Mouse (Mus musculus): ENCODE data around the gene Gli2. TPM values are rescaled to one million over a fixed set of nuclear protein-coding genes. Genes with fewer than 3 reads are reported as not detected.

Gli2 gene
- polyA plus RNA-seq, 1 experiment from 2014 or later, result 6.5 TPM

DNA sequence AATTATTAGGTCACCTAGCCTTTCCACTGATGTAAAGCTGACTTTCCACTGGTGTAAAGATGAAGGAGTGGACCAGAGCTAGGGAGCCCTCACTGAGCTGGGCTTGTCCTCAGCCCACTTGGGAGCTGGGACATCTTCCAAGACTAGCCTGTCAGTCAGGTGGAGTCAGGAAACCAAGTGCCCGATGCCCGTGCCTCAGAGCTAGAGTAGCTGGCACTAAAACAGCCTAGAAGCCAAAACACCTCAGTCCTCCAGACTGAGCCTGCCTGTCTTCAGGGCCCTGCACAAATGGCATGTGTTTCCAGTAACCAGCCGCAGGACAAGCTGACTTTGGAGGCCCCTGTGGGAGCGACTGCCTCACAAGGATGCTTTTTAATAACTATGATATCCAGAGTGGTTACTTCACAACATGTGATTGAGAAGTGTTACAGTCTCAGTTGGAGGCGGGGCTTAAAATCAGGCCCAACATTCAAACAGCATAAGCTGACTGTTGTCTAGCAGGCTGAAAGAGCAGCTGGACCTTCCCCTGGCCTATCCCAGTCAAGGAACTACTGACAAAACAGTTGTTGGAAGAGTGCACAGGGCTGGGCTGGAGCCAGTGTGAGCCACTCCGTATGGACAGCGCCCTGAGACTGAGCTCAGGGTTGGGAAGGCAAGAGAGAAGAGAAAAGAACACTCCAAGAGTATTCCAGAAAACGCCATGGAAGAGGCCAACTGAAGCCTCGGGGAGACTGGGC is 158.2 kb downstream of the Gli2 start:
- H3K9ac ChIP-seq (replicated peaks; ENCODE audit: low read length), result no peak overlapping the region
- H3K27ac ChIP-seq (ENCODE audit: low read length), result no peak overlapping the region
- peaks cover 4% of the 10 kb centered on the region for H3K4me1 ChIP-seq (ENCODE audit: insufficient read depth, low read length)
- no peaks in the 10 kb centered on the region for H3K27me3 ChIP-seq (ENCODE audit: insufficient read depth, low read length)
- WGBS, result 79% methylated on average over 9 of the region's 9 CpGs
- H3K36me3 ChIP-seq (ENCODE audit: insufficient read depth, low read length), result no peaks in the 10 kb centered on the region
- H3K9me3 ChIP-seq (ENCODE audit: low read length), result no peaks in the 10 kb centered on the region
- H3K4me2 ChIP-seq (replicated peaks; ENCODE audit: low read depth, low read length), result no peak overlapping the region
- no peak for ATAC-seq (ENCODE audit: low FRiP score, low TSS enrichment)
- H3K4me3 ChIP-seq (ENCODE audit: low read length), result no peak overlapping the region

DNA sequence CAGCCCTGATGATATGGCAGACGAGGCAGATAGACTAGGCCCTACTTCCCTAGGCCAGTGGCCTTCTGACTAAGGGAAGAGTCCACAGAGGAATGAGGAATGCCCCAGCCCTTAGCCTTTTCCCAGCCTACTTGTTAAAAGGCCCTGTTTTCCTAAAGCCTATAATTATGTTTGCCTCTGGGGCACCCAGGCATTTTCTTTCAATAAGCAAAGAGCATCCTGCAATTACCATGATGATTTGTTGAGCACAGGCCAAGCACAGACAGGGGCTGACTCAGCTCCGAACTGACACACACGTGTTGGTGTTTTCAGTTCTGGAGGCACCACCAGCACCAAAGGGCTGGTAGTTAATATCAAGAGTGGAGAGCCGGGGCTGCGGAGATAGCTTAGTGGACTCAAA is 162.0 kb downstream of the Gli2 start:
- H3K9ac ChIP-seq (replicated peaks; ENCODE audit: low read length), result no peak overlapping the region
- H3K27me3 ChIP-seq (ENCODE audit: insufficient read depth, low read length), result no peaks in the 10 kb centered on the region
- H3K9me3 ChIP-seq (ENCODE audit: low read length), result no peaks in the 10 kb centered on the region
- H3K4me2 ChIP-seq (replicated peaks; ENCODE audit: low read depth, low read length), result no peak overlapping the region
- no peaks in the 10 kb centered on the region for H3K36me3 ChIP-seq (ENCODE audit: insufficient read depth, low read length)
- H3K27ac ChIP-seq (ENCODE audit: low read length), result no peak overlapping the region
- peaks cover 7% of the 10 kb centered on the region for H3K4me1 ChIP-seq (ENCODE audit: insufficient read depth, low read length)
- ATAC-seq (ENCODE audit: low FRiP score, low TSS enrichment), result no peak
- H3K4me3 ChIP-seq (ENCODE audit: low read length), result no peak overlapping the region
- WGBS, result 66% methylated on average over 5 of the region's 5 CpGs

DNA sequence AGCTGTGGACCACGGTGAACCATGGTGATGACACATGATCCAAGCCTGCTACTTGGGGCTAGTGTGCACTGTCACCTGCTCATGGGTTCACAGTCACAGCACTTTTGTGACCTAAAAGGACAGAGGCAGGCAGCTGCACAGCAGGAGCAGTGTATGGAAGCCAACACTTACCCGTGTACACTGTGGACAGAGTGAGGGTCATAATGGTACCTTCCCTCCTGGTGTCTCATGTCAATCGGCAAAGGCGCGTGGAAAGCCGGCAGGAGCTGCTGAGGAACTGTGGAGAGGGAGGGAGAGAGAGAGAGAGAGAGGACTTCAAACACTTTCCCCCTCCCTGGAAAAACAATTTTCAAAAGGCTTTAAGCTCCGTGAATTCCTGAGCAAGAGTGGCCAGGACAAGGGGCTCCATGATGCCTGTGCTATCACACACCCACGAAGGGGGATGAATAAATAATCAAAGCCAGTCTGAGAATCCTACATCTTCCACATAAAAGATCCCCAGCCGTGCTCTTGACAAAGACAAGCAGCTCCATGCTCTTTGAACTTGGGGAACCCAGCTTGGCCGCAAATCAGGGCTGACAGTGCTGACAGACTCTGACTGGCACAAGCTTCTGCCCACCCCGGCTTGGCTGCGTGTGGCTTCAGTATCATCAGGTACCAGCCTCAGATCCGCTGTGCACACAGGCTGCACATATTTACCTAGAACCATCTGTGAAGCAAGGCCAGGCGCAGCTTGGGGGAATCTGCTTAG is 163.1 kb downstream of the Gli2 start:
- H3K27me3 ChIP-seq (ENCODE audit: insufficient read depth, low read length), result no peaks in the 10 kb centered on the region
- H3K9ac ChIP-seq (replicated peaks; ENCODE audit: low read length), result no peak overlapping the region
- 45% methylated on average over 14 of the region's 14 CpGs for WGBS
- H3K27ac ChIP-seq (ENCODE audit: low read length), result no peak overlapping the region
- no peaks in the 10 kb centered on the region for H3K9me3 ChIP-seq (ENCODE audit: low read length)
- ATAC-seq (ENCODE audit: low FRiP score, low TSS enrichment), result 0 out of 2 replicates have a peak, but pooled peaks have one; percentile 10
- H3K36me3 ChIP-seq (ENCODE audit: insufficient read depth, low read length), result no peaks in the 10 kb centered on the region
- H3K4me2 ChIP-seq (replicated peaks; ENCODE audit: low read depth, low read length), result no peak overlapping the region
- no peak overlapping the region for H3K4me3 ChIP-seq (ENCODE audit: low read length)
- H3K4me1 ChIP-seq (ENCODE audit: insufficient read depth, low read length), result peaks cover 7% of the 10 kb centered on the region

DNA sequence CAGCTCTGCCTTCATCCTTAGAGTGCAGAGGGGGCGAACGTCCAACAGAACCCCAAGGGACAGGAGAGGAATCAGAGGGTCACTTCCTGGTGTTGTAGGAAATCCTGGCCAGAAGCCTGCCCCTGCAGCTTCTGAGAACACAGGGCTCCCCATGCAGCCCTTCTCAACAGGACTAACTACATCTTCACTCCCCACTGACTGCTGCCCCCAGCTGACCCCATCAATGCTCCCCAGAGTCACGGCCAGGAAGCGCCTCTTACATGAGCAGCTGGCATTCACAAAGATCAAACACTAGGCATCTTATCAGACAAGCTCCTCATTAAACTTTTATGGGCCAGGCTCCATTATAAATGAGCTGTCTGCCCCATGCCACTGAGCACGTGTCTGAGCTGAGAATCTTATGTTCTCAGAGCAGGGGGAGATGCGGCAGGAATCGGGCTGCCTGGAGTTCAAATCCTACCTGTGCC is 172.6 kb downstream of the Gli2 start:
- Histone ChIP-seq H3K4me2 (replicated peaks; ENCODE audit: low read depth, low read length) (no peak overlapping the region), H3K27me3 (ENCODE audit: insufficient read depth, low read length) (0 out of 2 replicates have a peak, but pooled peaks cover 3% of the 10 kb centered on the region), H3K4me3 (ENCODE audit: low read length) (no peak overlapping the region), H3K4me1 (ENCODE audit: insufficient read depth, low read length) (peaks cover 25% of the 10 kb centered on the region), H3K9ac (replicated peaks; ENCODE audit: low read length) (no peak overlapping the region), H3K27ac (ENCODE audit: low read length) (no peak overlapping the region), H3K36me3 (ENCODE audit: insufficient read depth, low read length) (no peaks in the 10 kb centered on the region), H3K9me3 (ENCODE audit: low read length) (no peaks in the 10 kb centered on the region)
- 17% methylated on average over 7 of the region's 7 CpGs for WGBS
- peak; percentile 58; the same call in 1 of the 2 replicates for ATAC-seq (ENCODE audit: low FRiP score, low TSS enrichment)

DNA sequence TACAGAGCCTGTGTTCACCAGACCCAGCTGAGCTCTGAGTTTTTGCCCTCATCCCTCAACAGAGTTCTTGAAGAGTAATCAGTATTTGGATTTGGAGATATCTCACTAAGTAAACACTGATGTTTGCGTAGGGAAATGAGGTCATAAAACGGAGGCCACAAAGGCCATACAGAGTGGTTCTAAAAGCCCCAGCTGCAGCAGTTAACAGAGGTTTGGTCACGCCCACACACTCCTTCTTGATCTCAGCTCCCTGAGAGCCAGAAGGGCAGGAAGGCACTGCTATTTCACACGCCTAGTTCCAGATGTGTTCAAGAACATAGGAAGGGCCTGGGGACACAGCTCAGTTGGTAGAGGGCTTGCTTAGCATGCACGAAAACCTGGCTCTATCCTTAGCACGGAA is 175.1 kb downstream of the Gli2 start:
- Histone ChIP-seq H3K4me3 (ENCODE audit: low read length) (no peak overlapping the region), H3K27me3 (ENCODE audit: insufficient read depth, low read length) (0 out of 2 replicates have a peak, but pooled peaks cover 3% of the 10 kb centered on the region), H3K27ac (ENCODE audit: low read length) (no peak overlapping the region), H3K9ac (replicated peaks; ENCODE audit: low read length) (no peak overlapping the region), H3K9me3 (ENCODE audit: low read length) (no peaks in the 10 kb centered on the region), H3K4me1 (ENCODE audit: insufficient read depth, low read length) (peaks cover 25% of the 10 kb centered on the region), H3K4me2 (replicated peaks; ENCODE audit: low read depth, low read length) (no peak overlapping the region), H3K36me3 (ENCODE audit: insufficient read depth, low read length) (no peaks in the 10 kb centered on the region)
- peak; percentile 76 for ATAC-seq (ENCODE audit: low FRiP score, low TSS enrichment)
- 29% methylated on average over 6 of the region's 6 CpGs for WGBS

DNA sequence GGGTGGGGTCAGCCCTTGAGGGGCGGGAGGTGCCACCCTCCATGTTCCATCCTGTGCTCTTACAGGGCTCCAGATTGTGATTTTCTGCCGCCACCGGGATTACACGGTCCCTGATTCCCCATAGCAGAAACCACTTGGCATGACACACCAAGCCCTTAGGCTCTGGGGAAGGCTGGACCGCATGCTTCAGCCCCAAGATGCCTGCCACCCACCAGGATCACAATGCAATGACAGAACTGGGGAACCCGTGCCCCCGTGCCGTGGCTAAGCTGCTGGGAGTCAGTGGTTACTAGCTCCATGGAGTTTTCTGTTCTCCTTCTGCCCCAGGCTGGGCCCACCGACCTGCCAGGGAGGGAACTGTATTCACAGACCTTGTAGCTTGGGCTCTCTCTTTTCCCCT is 178.2 kb downstream of the Gli2 start:
- H3K36me3 ChIP-seq (ENCODE audit: insufficient read depth, low read length), result no peaks in the 10 kb centered on the region
- no peak overlapping the region for H3K27ac ChIP-seq (ENCODE audit: low read length)
- peaks cover 18% of the 10 kb centered on the region for H3K4me1 ChIP-seq (ENCODE audit: insufficient read depth, low read length)
- H3K27me3 ChIP-seq (ENCODE audit: insufficient read depth, low read length), result no peaks in the 10 kb centered on the region
- H3K4me3 ChIP-seq (ENCODE audit: low read length), result no peak overlapping the region
- no peak overlapping the region for H3K9ac ChIP-seq (replicated peaks; ENCODE audit: low read length)
- H3K9me3 ChIP-seq (ENCODE audit: low read length), result no peaks in the 10 kb centered on the region
- WGBS, result 82% methylated on average over 9 of the region's 9 CpGs
- ATAC-seq (ENCODE audit: low FRiP score, low TSS enrichment), result no peak
- no peak overlapping the region for H3K4me2 ChIP-seq (replicated peaks; ENCODE audit: low read depth, low read length)

DNA sequence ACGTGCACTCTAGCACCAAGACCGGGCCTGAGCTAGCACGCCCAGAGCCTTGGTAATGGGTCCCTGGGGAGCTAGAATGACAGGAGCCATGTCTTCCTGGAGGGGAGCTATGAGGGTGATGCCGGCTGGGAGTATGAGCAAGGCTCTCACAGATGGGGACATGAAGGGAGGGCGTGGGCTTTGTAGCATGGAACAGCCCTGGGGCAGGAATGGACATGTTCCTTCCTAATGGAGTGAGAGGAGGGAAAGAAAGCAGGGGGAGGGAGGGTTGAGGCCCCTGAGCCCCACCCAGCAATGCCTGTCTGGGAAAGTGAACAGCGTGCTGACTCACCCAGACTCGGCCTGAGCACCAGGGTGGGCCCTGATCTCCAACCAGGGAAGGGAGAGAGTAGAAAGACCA is 179.9 kb downstream of the Gli2 start:
- H3K27ac ChIP-seq (ENCODE audit: low read length), result no peak overlapping the region
- H3K4me2 ChIP-seq (replicated peaks; ENCODE audit: low read depth, low read length), result no peak overlapping the region
- H3K27me3 ChIP-seq (ENCODE audit: insufficient read depth, low read length), result no peaks in the 10 kb centered on the region
- no peak overlapping the region for H3K4me3 ChIP-seq (ENCODE audit: low read length)
- no peaks in the 10 kb centered on the region for H3K9me3 ChIP-seq (ENCODE audit: low read length)
- WGBS, result 73% methylated on average over 7 of the region's 7 CpGs
- ATAC-seq (ENCODE audit: low FRiP score, low TSS enrichment), result no peak; the same call in 1 of the 2 replicates
- peaks cover 7% of the 10 kb centered on the region for H3K4me1 ChIP-seq (ENCODE audit: insufficient read depth, low read length)
- H3K9ac ChIP-seq (replicated peaks; ENCODE audit: low read length), result no peak overlapping the region
- no peaks in the 10 kb centered on the region for H3K36me3 ChIP-seq (ENCODE audit: insufficient read depth, low read length)

DNA sequence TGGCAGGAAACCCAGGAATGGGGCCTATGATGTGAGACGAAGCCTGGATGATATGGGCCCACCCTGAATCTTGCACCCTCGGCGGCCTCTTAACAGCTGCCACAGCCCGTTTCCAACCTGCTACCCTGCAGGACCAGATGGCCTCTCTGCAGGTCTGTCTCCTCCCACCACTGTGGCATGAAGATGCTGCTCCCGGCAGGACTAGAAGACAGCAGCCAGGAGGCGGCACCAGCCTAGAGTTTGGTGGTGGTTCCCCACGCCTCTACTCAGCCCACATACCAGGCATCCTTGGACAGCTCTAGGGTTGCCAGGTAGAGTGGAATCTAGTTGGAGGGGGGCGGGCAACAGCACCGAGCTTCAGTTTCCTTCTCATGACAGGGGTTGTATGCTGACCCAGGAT is 188.7 kb downstream of the Gli2 start:
- H3K27me3 ChIP-seq (ENCODE audit: insufficient read depth, low read length), result no peaks in the 10 kb centered on the region
- peaks cover 8% of the 10 kb centered on the region; the same call in 1 of the 2 replicates for H3K36me3 ChIP-seq (ENCODE audit: insufficient read depth, low read length)
- H3K27ac ChIP-seq (ENCODE audit: low read length), result no peak overlapping the region
- no peak overlapping the region for H3K4me3 ChIP-seq (ENCODE audit: low read length)
- no peak overlapping the region for H3K9ac ChIP-seq (replicated peaks; ENCODE audit: low read length)
- WGBS, result 62% methylated on average over 9 of the region's 9 CpGs
- H3K4me1 ChIP-seq (ENCODE audit: insufficient read depth, low read length), result no peaks in the 10 kb centered on the region
- ATAC-seq (ENCODE audit: low FRiP score, low TSS enrichment), result no peak
- no peaks in the 10 kb centered on the region for H3K9me3 ChIP-seq (ENCODE audit: low read length)
- no peak overlapping the region for H3K4me2 ChIP-seq (replicated peaks; ENCODE audit: low read depth, low read length)

DNA sequence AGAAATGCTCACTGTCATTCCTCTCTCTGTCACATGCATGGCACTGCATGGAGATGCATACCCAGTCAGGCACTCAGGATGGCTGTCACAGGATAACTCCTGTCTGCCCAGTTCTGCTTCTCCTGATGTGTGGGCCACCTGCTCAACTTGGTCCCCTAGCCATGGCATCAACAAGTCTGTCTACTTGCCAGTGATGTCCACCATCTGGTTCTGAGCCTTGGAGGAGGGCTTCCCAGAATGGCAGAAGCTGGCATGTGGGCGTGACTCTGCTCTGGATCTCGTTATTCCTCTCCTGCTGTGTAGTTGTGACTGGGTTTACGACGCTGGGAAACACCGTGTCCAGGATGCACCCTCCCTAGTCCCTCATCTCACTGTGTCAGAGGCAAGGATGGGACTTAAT is 189.4 kb downstream of the Gli2 start:
- Histone ChIP-seq H3K4me3 (ENCODE audit: low read length) (no peak overlapping the region), H3K36me3 (ENCODE audit: insufficient read depth, low read length) (peaks cover 8% of the 10 kb centered on the region; the same call in 1 of the 2 replicates), H3K27me3 (ENCODE audit: insufficient read depth, low read length) (no peaks in the 10 kb centered on the region), H3K9ac (replicated peaks; ENCODE audit: low read length) (no peak overlapping the region), H3K9me3 (ENCODE audit: low read length) (no peaks in the 10 kb centered on the region), H3K4me1 (ENCODE audit: insufficient read depth, low read length) (no peaks in the 10 kb centered on the region), H3K27ac (ENCODE audit: low read length) (no peak overlapping the region), H3K4me2 (replicated peaks; ENCODE audit: low read depth, low read length) (no peak overlapping the region)
- ATAC-seq (ENCODE audit: low FRiP score, low TSS enrichment), result no peak
- WGBS, result 60% methylated on average over 5 of the region's 5 CpGs

DNA sequence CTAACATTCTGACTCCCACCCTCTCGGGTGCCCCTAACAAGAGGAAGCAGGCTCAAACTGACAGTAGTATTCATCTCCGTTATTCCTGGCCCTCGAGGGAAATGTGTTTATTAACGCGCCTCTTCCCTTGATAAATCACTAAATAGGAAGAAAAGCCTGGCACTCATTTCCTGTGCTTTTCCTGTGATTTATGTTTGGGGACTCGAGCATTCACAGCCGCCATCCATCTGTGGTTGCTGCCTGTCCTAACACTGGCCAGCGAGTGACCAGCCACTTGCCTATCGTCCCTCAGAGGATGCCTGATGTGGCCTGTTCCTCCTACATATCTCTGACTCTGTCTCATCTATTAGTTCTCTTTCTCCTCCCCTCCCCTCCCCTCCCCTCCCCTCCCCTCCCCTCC is 195.3 kb downstream of the Gli2 start:
- Histone ChIP-seq H3K9me3 (ENCODE audit: low read length) (no peaks in the 10 kb centered on the region), H3K4me1 (ENCODE audit: insufficient read depth, low read length) (peaks cover 6% of the 10 kb centered on the region; the same call in 1 of the 2 replicates), H3K9ac (replicated peaks; ENCODE audit: low read length) (no peak overlapping the region), H3K27ac (ENCODE audit: low read length) (no peak overlapping the region), H3K4me2 (replicated peaks; ENCODE audit: low read depth, low read length) (no peak overlapping the region), H3K36me3 (ENCODE audit: insufficient read depth, low read length) (0 out of 2 replicates have a peak, but pooled peaks cover 9% of the 10 kb centered on the region), H3K27me3 (ENCODE audit: insufficient read depth, low read length) (no peaks in the 10 kb centered on the region), H3K4me3 (ENCODE audit: low read length) (no peak overlapping the region)
- WGBS, result 25% methylated on average over 9 of the region's 9 CpGs
- peak; percentile 50; the same call in 1 of the 2 replicates for ATAC-seq (ENCODE audit: low FRiP score, low TSS enrichment)

Data from kidney, embryonic 16.5 days (tissue).